Mouse (Mus musculus): ENCODE data around the gene Lpcat4. TPM values are rescaled to one million over a fixed set of nuclear protein-coding genes. Genes with fewer than 3 reads are reported as not detected.
"Not testable (repeated sequence)": the region's sequence is repeated elsewhere in the genome, so short reads cannot be mapped to it uniquely, and the experiment has no call there.

The Lpcat4 gene
- polyA plus RNA-seq, 1 experiment from 2014 or later, result 13.9 TPM

- Histone ChIP-seq H3K4me1 (ENCODE audit: control insufficient read depth, insufficient read depth, low read length) (peaks cover 11% of the 10 kb centered on the region), H3K9me3 (ENCODE audit: control insufficient read depth, low read length) (no peaks in the 10 kb centered on the region), H3K4me2 (ENCODE audit: low read length) (peak overlapping the region; percentile 81), H3K36me3 (ENCODE audit: control insufficient read depth, insufficient read depth, low read length) (no peaks in the 10 kb centered on the region), H3K9ac (replicated peaks; ENCODE audit: low read length) (peak overlapping the region; percentile 51), H3K27ac (replicated peaks; ENCODE audit: low read depth, low read length) (no peak overlapping the region), H3K27me3 (ENCODE audit: control insufficient read depth, insufficient read depth, low read length) (no peaks in the 10 kb centered on the region), H3K4me3 (replicated peaks; ENCODE audit: low read depth, low read length) (peak overlapping the region; percentile 39)
- ATAC-seq (ENCODE audit: low FRiP score, low TSS enrichment), result peak; percentile 76; the same call in 1 of the 2 replicates
- DNase-seq, result peak; percentile 82
- 3% methylated on average over 21 of the region's 21 CpGs for WGBS
Observed at GRCm38 (mm10) chr2:112284363-112285030, 45.2 kb downstream of the Lpcat4 start.

GRCm38 (mm10) chr2:112285031-112285390 is 45.7 kb downstream of the Lpcat4 start:
- Histone ChIP-seq H3K27ac (replicated peaks; ENCODE audit: low read depth, low read length) (no peak overlapping the region), H3K36me3 (ENCODE audit: control insufficient read depth, insufficient read depth, low read length) (no peaks in the 10 kb centered on the region), H3K4me1 (ENCODE audit: control insufficient read depth, insufficient read depth, low read length) (peaks cover 11% of the 10 kb centered on the region), H3K27me3 (ENCODE audit: control insufficient read depth, insufficient read depth, low read length) (no peaks in the 10 kb centered on the region), H3K4me3 (replicated peaks; ENCODE audit: low read depth, low read length) (0 out of 2 replicates have a peak overlapping the region, but pooled peaks have one; percentile 39), H3K9ac (replicated peaks; ENCODE audit: low read length) (peak overlapping the region; percentile 51), H3K4me2 (ENCODE audit: low read length) (peak overlapping the region; percentile 81), H3K9me3 (ENCODE audit: control insufficient read depth, low read length) (no peaks in the 10 kb centered on the region)
- ATAC-seq (ENCODE audit: low FRiP score, low TSS enrichment) (no peak), DNase-seq (no peak)
- WGBS, result 65% methylated on average over 6 of the region's 6 CpGs

- H3K9ac ChIP-seq (replicated peaks; ENCODE audit: low read length); DNase-seq; H3K4me3 ChIP-seq (replicated peaks; ENCODE audit: low read depth, low read length); H3K27ac ChIP-seq (replicated peaks; ENCODE audit: low read depth, low read length); ATAC-seq (ENCODE audit: low FRiP score, low TSS enrichment); H3K27me3 ChIP-seq (ENCODE audit: control insufficient read depth, insufficient read depth, low read length); H3K4me2 ChIP-seq (ENCODE audit: low read length); H3K36me3 ChIP-seq (ENCODE audit: control insufficient read depth, insufficient read depth, low read length); H3K9me3 ChIP-seq (ENCODE audit: control insufficient read depth, low read length): not testable (repeated sequence)
- H3K4me1 ChIP-seq (ENCODE audit: control insufficient read depth, insufficient read depth, low read length), result peaks cover 11% of the 10 kb centered on the region
- WGBS, result 95% methylated on average over 1 of the region's 1 CpGs
Observed at GRCm38 (mm10) chr2:112286062-112286461, 46.8 kb downstream of the Lpcat4 start.

- no peaks in the 10 kb centered on the region for H3K9me3 ChIP-seq (ENCODE audit: control insufficient read depth, low read length)
- H3K4me1 ChIP-seq (ENCODE audit: control insufficient read depth, insufficient read depth, low read length), result peaks cover 11% of the 10 kb centered on the region
- H3K4me2 ChIP-seq (ENCODE audit: low read length), result no peak overlapping the region
- 65% methylated on average over 4 of the region's 4 CpGs for WGBS
- no peak overlapping the region for H3K27ac ChIP-seq (replicated peaks; ENCODE audit: low read depth, low read length)
- no peak for DNase-seq
- H3K36me3 ChIP-seq (ENCODE audit: control insufficient read depth, insufficient read depth, low read length), result no peaks in the 10 kb centered on the region
- ATAC-seq (ENCODE audit: low FRiP score, low TSS enrichment), result no peak
- H3K4me3 ChIP-seq (replicated peaks; ENCODE audit: low read depth, low read length), result no peak overlapping the region
- no peak overlapping the region for H3K9ac ChIP-seq (replicated peaks; ENCODE audit: low read length)
- H3K27me3 ChIP-seq (ENCODE audit: control insufficient read depth, insufficient read depth, low read length), result no peaks in the 10 kb centered on the region
Observed at GRCm38 (mm10) chr2:112287059-112287458, 47.8 kb downstream of the Lpcat4 start.

- H3K27me3 ChIP-seq (ENCODE audit: control insufficient read depth, insufficient read depth, low read length), result no peaks in the 10 kb centered on the region
- 94% methylated on average over 3 of the region's 3 CpGs for WGBS
- peaks cover 4% of the 10 kb centered on the region for H3K4me1 ChIP-seq (ENCODE audit: control insufficient read depth, insufficient read depth, low read length)
- no peak overlapping the region for H3K4me2 ChIP-seq (ENCODE audit: low read length)
- H3K36me3 ChIP-seq (ENCODE audit: control insufficient read depth, insufficient read depth, low read length), result no peaks in the 10 kb centered on the region
- DNase-seq, result no peak
- no peaks in the 10 kb centered on the region for H3K9me3 ChIP-seq (ENCODE audit: control insufficient read depth, low read length)
- H3K4me3 ChIP-seq (replicated peaks; ENCODE audit: low read depth, low read length), result no peak overlapping the region
- H3K9ac ChIP-seq (replicated peaks; ENCODE audit: low read length), result no peak overlapping the region
- no peak overlapping the region for H3K27ac ChIP-seq (replicated peaks; ENCODE audit: low read depth, low read length)
- no peak for ATAC-seq (ENCODE audit: low FRiP score, low TSS enrichment)
Observed at GRCm38 (mm10) chr2:112289507-112289906, 50.2 kb downstream of the Lpcat4 start.

GRCm38 (mm10) chr2:112292823-112293222 is 53.6 kb downstream of the Lpcat4 start:
- whole genome bisulfite sequencing, result 92% methylated on average over 2 of the region's 2 CpGs
- no peak for ATAC-seq (ENCODE audit: low FRiP score, low TSS enrichment)

GRCm38 (mm10) chr2:112296211-112296610 is 56.9 kb downstream of the Lpcat4 start:
- Histone ChIP-seq H3K36me3 (ENCODE audit: control insufficient read depth, insufficient read depth, low read length) (no peaks in the 10 kb centered on the region), H3K27me3 (ENCODE audit: control insufficient read depth, insufficient read depth, low read length) (no peaks in the 10 kb centered on the region), H3K9me3 (ENCODE audit: control insufficient read depth, low read length) (no peaks in the 10 kb centered on the region), H3K9ac (replicated peaks; ENCODE audit: low read length) (no peak overlapping the region), H3K4me3 (replicated peaks; ENCODE audit: low read depth, low read length) (no peak overlapping the region), H3K4me2 (ENCODE audit: low read length) (no peak overlapping the region), H3K4me1 (ENCODE audit: control insufficient read depth, insufficient read depth, low read length) (no peaks in the 10 kb centered on the region), H3K27ac (replicated peaks; ENCODE audit: low read depth, low read length) (no peak overlapping the region)
- WGBS, result 83% methylated on average over 3 of the region's 3 CpGs
- no peak for DNase-seq
- no peak for ATAC-seq (ENCODE audit: low FRiP score, low TSS enrichment)

More at GRCm38 (mm10) chr2:112292823-112293222, 53.6 kb downstream of the Lpcat4 start:
- H3K4me1 ChIP-seq (ENCODE audit: control insufficient read depth, insufficient read depth, low read length), result no peaks in the 10 kb centered on the region
- H3K4me3 ChIP-seq (replicated peaks; ENCODE audit: low read depth, low read length), result no peak overlapping the region
- H3K4me2 ChIP-seq (ENCODE audit: low read length), result no peak overlapping the region
- H3K27me3 ChIP-seq (ENCODE audit: control insufficient read depth, insufficient read depth, low read length), result no peaks in the 10 kb centered on the region
- no peak overlapping the region for H3K9ac ChIP-seq (replicated peaks; ENCODE audit: low read length)
- H3K9me3 ChIP-seq (ENCODE audit: control insufficient read depth, low read length), result no peaks in the 10 kb centered on the region
- DNase-seq, result no peak
- no peak overlapping the region for H3K27ac ChIP-seq (replicated peaks; ENCODE audit: low read depth, low read length)
- H3K36me3 ChIP-seq (ENCODE audit: control insufficient read depth, insufficient read depth, low read length), result no peaks in the 10 kb centered on the region

Other genes starting within 250 kb of the Lpcat4 start
- not detected in 2 replicates for gene Olfr1309, start 249.2 kb upstream of the Lpcat4 start, polyA plus RNA-seq (2014; fragmentation: Nextera tagmentation; extraction: Ambion mirVana)
- gene Olfr1310, start 226.8 kb upstream of the Lpcat4 start, polyA plus RNA-seq (2014; fragmentation: Nextera tagmentation; extraction: Ambion mirVana), result 0.22 TPM in 1 of 2 replicates, not detected in the other
- gene Olfr1311, start 215.1 kb upstream of the Lpcat4 start, polyA plus RNA-seq (2014; fragmentation: Nextera tagmentation; extraction: Ambion mirVana), result not detected in 2 replicates
- not detected in 2 replicates for gene Olfr1312, start 189.2 kb upstream of the Lpcat4 start, polyA plus RNA-seq (2014; fragmentation: Nextera tagmentation; extraction: Ambion mirVana)
- not detected in 2 replicates for gene Olfr1313, start 161.6 kb upstream of the Lpcat4 start, polyA plus RNA-seq (2014; fragmentation: Nextera tagmentation; extraction: Ambion mirVana)
- not detected in 2 replicates for gene Olfr1314, start 142.7 kb upstream of the Lpcat4 start, polyA plus RNA-seq (2014; fragmentation: Nextera tagmentation; extraction: Ambion mirVana)
- not detected in 2 replicates for gene Olfr1315-ps1, start 124.0 kb upstream of the Lpcat4 start, polyA plus RNA-seq (2014; fragmentation: Nextera tagmentation; extraction: Ambion mirVana)
- not detected in 2 replicates for gene Olfr1316, start 104.5 kb upstream of the Lpcat4 start, polyA plus RNA-seq (2014; fragmentation: Nextera tagmentation; extraction: Ambion mirVana)
- gene Olfr1317, start 99.1 kb upstream of the Lpcat4 start, polyA plus RNA-seq (2014; fragmentation: Nextera tagmentation; extraction: Ambion mirVana), result not detected in 2 replicates
- not detected in 2 replicates for gene Olfr1318, start 85.3 kb upstream of the Lpcat4 start, polyA plus RNA-seq (2014; fragmentation: Nextera tagmentation; extraction: Ambion mirVana)
- 0.05 TPM in 1 of 2 replicates, not detected in the other for gene Nutm1, start 19.8 kb downstream of the Lpcat4 start, polyA plus RNA-seq (2014; fragmentation: Nextera tagmentation; extraction: Ambion mirVana)
- gene Nop10, start 22.5 kb downstream of the Lpcat4 start, polyA plus RNA-seq (2014; fragmentation: Nextera tagmentation; extraction: Ambion mirVana), result 136 and 182 TPM in 2 replicates
- 18.6 and 25.9 TPM in 2 replicates for gene Slc12a6, start 26.4 kb downstream of the Lpcat4 start, polyA plus RNA-seq (2014; fragmentation: Nextera tagmentation; extraction: Ambion mirVana)
- gene Gm21985, start 26.8 kb downstream of the Lpcat4 start, polyA plus RNA-seq (2014; fragmentation: Nextera tagmentation; extraction: Ambion mirVana), result not detected in 2 replicates
- 147 and 187 TPM in 2 replicates for gene Emc4, start 128.6 kb downstream of the Lpcat4 start, polyA plus RNA-seq (2014; fragmentation: Nextera tagmentation; extraction: Ambion mirVana)
- 33.3 and 39.0 TPM in 2 replicates for gene Katnbl1, start 139.7 kb downstream of the Lpcat4 start, polyA plus RNA-seq (2014; fragmentation: Nextera tagmentation; extraction: Ambion mirVana)
- gene Emc7, start 215.5 kb downstream of the Lpcat4 start, polyA plus RNA-seq (2014; fragmentation: Nextera tagmentation; extraction: Ambion mirVana), result 18.3 and 19.1 TPM in 2 replicates
- gene Chrm5, start 241.3 kb downstream of the Lpcat4 start, polyA plus RNA-seq (2014; fragmentation: Nextera tagmentation; extraction: Ambion mirVana), result 0.30 and 0.93 TPM in 2 replicates

All from midbrain, embryonic 14.5 days (tissue).